Mouse (Mus musculus) retina, postnatal 7 days (tissue): ENCODE measurements around the gene Carmil1.

Experiments
- DNase-seq: peaks from one replicate; pipeline ENCODE4 v3.0.0-alpha.2; 2012; ENCODE audit warnings: low read depth, low spot score

Carmil1 gene

DNA sequence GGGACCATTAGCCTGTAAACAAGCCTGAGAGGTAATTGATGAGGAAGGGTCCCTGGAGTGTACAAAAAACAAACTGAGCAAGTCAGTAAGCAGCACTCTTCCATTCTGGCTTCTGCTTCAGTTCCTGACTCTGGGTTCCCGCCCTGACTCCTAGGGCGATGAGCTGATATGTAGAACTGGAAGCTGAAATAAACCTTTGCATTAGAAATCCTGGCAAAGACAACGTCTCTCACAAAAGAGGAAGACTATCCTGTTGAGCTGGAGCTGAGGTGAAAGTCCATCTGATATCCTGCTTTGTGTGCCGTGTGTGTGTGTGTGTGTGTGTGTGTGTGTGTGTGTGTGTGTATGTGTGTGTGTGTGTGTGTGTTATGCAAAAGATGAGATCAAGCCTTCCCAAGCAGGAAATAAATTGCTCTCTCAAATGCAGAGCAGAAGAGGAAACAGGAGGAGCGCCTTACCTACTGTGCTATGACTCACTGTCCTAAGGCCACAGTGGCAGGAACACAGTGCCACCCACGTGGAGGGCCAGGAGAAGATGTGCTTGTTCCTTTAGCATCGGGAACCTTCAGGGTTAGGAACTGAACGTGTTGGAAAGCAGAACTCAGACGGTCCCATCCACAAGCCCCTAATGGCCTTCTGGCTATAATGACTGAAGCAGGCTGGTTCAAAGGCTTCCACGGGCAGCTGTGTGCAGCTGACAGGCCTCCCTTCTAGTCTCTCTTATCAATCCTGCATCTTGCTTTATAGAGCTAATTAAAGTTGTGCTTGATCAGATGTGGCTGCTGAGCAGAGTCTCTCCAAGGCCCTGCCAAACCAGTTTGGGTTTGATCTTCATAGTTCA lies 19.6 kb downstream of the Carmil1 start:
- DNase-seq: no peak

DNA sequence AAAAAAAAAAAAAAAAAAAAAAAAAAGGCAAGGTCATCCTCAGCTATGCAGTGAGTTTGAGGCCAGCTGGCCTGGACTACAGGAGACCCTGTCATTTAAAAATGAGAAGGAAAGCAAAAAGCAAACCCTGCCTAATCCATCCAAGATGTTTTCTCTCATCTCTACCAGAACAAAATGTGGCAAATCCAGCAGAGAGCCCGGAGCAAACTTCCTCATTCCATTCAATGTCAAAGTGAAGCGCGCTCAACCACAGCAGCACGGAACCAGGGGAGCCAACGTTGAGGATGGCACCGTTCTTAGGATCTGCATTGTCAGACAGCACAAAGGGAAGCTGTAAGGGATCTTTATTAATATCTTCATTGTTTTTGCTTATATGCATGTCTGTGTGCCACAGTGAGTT lies 22.8 kb downstream of the Carmil1 start:
- DNase-seq: no peak

DNA sequence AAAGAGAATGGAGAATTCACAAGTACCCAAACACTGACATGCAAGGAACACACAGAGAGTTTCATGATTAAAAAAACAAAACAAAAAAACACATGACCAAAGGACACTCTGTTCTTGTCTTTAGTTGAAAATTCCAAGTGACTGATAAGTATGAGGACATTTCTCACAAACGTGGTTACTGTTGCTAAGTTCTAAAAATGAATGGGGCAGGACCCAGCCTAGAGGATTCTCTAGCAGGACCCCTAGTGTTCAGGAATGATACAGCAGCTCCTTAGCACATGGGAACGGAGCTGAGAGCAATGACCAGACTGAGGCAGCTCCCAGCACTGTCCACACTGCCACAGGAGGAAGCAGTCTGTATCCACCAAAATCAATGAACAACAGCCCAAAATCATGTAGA lies 26.6 kb downstream of the Carmil1 start:
- DNase-seq: no peak

- no peak for DNase-seq
These were observed 27.0 kb downstream of the Carmil1 start for GRCm38 (mm10) chr13:24253551-24253950.

DNA sequence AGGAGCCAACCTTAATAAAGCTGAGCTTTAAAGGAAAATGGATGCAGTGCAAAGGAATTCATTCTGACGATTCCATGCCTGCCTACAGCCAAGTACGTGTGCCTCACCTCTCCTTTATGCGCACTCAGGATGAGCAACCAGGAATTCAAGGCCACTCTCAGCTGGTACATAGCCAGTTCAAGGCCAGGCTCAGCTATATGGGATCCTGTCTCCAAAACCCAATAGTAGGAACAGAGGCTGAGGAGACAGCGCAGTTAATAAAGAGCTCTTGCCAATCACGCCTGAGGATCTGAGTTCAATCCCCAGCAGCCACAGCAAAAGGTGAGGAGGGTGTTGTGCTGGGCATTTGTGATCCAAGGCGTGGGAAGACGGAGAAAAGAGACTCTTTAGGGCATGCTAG lies 29.4 kb downstream of the Carmil1 start:
- DNase-seq: no peak

DNA sequence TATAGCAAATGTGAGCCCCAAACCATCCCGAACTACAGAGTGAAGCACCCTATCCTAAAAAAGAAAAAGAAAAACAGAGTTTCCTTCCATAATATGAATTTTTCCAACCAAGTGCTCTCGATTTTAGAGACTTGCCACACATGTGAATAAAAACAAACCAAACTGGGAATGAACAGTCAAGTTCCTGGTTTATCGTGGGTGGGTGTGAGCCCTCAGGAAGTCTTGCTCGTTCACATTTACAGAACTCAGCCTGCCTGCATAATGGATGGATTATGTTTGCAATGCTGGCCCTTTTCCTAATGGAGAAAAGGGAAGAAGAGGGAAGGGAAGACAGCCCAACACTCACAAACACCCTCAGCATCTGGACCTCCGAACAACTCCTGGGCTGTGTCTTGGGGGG lies 32.7 kb downstream of the Carmil1 start:
- DNase-seq: no peak

GRCm38 (mm10) chr13:24247441-24247840 lies 33.2 kb downstream of the Carmil1 start:
- DNase-seq: no peak

DNA sequence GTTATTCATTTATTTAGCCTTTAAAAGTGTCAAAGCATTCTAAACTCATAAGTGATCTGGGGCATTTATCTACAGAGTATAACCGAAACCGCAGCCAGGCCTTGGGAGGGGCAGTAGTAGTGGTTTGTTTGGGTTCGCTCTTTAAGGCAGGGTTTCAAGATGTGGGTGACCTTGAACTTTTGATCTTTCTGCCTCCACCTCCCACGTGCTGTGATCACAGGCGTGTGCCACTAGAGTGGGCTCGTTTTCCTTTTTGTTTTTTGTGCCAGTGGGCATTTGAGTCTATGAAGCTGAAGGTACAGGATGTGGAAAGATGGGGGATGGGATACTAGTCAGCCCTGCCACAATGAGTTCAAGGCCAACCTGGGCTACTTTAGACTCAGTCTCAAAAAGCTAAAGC lies 34.3 kb downstream of the Carmil1 start:
- no peak for DNase-seq

DNA sequence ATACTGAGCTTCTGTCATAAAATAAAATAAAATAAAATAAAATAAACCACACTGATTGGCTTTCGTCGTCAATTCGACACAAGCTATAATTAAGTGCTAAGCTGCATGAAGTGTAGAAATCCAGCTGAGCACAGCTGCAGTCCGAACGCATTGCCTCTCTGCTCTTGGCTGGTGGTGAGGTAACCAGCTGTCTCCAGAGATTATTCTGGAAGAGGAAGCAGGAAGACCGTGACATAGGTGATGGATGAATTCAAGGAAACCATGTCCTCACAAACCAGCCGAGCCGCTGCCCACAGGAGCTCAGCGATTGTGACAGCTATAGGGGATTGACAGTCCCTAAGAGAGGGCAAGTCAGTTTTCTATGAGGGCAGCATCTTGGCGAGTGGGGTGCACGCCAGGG lies 36.0 kb downstream of the Carmil1 start:
- no peak for DNase-seq

DNA sequence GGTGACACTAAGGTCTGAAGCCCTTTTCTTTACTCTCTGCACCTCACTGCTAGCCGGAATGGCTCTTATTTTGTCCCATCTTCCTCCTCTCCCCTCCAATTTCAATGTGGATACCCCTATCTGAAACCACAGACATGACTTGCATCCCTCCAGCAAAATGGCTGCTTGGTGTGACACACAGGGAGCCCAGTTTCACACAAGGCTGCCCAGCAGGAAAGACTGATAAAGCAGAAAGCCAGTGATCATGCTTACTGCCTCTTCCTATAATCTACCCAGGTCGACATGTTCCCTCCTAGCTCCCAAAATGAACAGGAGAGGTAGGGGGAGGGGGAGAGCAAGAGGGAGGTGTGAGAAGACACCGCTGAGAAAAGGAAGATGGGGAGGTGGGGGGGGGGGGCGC lies 36.6 kb downstream of the Carmil1 start:
- no peak for DNase-seq

- no peak for DNase-seq
These were observed 38.0 kb downstream of the Carmil1 start for GRCm38 (mm10) chr13:24242429-24243106.

DNA sequence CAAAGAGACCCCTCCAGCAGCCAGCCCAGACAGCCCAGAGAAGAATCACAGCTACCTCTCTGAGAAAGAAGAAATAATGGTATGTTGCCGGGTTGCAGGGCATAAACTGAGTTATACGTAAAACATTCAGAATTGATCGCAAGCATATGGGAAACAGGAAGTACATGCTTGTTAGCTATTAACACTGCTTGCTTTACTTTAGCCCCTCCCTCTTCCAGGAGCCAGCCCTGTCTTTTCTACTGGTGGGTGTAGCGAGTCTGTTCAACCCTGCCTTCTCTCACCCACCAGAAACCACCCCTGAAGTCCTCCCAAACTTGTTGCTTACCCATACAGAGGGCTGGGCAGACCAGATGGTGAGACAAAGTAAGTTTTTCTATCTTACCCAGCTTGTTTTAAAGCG lies 39.4 kb downstream of the Carmil1 start:
- DNase-seq: no peak

DNA sequence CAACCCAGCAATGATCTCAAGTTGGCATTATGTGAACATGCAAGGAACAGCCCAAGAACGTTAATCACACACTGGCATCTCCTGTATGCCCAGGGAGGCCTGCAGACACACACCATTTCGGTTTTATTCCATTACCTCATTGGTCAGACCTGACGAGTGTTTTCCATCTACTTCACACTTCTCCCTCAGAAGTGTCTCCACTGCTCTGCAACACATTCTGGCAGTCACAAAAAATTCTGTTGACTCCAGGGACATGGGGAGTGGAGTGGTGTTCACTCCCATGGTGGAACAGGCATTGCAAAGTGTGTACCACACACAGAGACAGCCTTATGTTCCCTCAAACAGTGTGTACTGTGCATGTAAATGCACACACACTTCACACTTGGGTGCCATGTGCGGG lies 40.2 kb downstream of the Carmil1 start:
- no peak for DNase-seq

DNA sequence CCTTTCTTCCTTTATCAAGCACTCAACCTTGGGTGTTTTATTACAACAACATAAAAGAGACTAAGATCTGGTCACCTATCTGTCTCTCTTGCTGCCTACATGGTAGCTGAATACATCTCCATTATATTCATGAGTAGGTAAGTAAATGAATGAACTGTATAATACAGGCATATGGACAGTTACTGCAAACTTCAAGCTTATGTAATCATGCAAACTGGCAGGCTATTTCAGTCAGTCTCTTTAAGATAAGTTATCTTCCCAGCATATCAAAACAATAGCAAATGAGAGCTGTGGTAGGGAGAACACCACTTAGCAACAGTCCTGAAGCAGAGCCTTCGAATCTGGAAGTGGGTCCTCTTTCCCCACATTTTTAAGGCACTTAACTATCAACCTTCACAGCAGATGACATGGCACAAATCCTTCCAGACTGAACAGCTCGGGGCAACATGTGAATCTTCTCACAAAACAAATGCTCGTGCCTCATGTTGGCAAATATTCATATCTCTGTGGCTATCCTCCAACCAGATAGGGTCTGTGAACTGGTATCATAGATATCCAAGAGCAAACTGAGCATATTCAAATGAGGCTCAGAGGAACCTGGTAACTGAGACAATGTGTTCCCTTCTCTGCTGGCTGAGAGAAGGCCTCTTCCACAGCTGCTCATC lies 42.0 kb downstream of the Carmil1 start:
- DNase-seq: no peak

GRCm38 (mm10) chr13:24236736-24237135 lies 43.9 kb downstream of the Carmil1 start:
- DNase-seq: no peak

- DNase-seq: no peak
These were observed 47.8 kb downstream of the Carmil1 start for GRCm38 (mm10) chr13:24232750-24233149.

- no peak for DNase-seq
These were observed 48.7 kb downstream of the Carmil1 start for GRCm38 (mm10) chr13:24231746-24232483.

GRCm38 (mm10) chr13:24231146-24231545 lies 49.4 kb downstream of the Carmil1 start:
- DNase-seq: no peak

- no peak for DNase-seq
These were observed 50.0 kb downstream of the Carmil1 start for GRCm38 (mm10) chr13:24230541-24231095.

GRCm38 (mm10) chr13:24223425-24224201 lies 57.0 kb downstream of the Carmil1 start:
- no peak for DNase-seq

- DNase-seq: no peak
These were observed 60.1 kb downstream of the Carmil1 start for GRCm38 (mm10) chr13:24220441-24220970.
